Mouse (Mus musculus) liver, adult 2 months (tissue): Measurements from ENCODE around the gene Zfp948.

Experiments used
- CTCF ChIP-seq: fragments of 200-500 bp; IDR thresholded peaks from 2 replicates; pipeline ENCODE4 v1.5.1; 2011; ENCODE audit warnings: low read depth, low read length, control low read depth
- POLR2A ChIP-seq: fragments of 200-500 bp; IDR thresholded peaks from 2 replicates; pipeline ENCODE4 v1.6.1; 2011; ENCODE audit warnings: low read length, control low read depth; ENCODE audit not compliant: insufficient read depth; ENCODE audit errors: extremely low read depth

DNA sequence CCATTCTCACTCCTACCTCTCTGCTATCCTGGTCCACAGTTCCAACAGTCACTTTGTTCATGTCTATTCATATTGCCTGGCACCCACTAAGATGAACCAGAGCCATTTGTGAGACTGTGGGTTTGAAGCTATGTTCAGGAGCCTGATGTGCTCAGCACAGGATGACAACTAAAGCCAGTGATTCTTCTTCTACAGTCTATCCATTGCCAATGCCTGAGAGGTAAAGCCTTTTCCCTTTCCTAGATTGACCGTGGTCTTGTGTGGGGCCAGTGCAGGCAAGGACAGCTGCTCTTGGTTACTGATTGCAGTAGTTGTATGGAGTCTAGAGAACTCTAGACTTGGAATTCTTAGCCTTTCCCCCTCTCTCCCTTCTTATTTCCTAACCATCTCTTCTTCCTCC lies 32.8 kb upstream of the Zfp948 start:
- no peak for TF ChIP-seq CTCF
- TF ChIP-seq POLR2A: no peak
